Mouse (Mus musculus) lung, embryonic 16.5 days (tissue): ENCODE measurements at regions not wholly inside any gene's neighbourhood (a gene's known extent, or its start where the extent isn't known, plus 50 kb on each side); places are given as distances from the start of the nearest gene placed in this dataset.

ENCODE experiments used
- ATAC-seq: fragments of 200-750 bp; cut with Nextera tagmentation; 2 replicates; pipeline ENCODE4 v1.8.0; 2017; ENCODE audit warnings: low read depth, mild to moderate bottlenecking, moderate library complexity
- H3K27ac ChIP-seq: fragments of 300-500 bp; sonication (generic); 2 replicates; pipeline ENCODE4 v1.5.1; 2014; ENCODE audit warnings: mild to moderate bottlenecking, control low read depth, low read length
- H3K27me3 ChIP-seq: fragments of 300-500 bp; sonication (generic); 2 replicates; pipeline ENCODE4 v1.6.1; 2014; ENCODE audit warnings: low read depth, low read length, mixed read lengths; ENCODE audit not compliant: control insufficient read depth, insufficient read depth
- H3K36me3 ChIP-seq: fragments of 300-500 bp; sonication (generic); 2 replicates; pipeline ENCODE4 v1.6.1; 2014; ENCODE audit warnings: low read length; ENCODE audit not compliant: control insufficient read depth, insufficient read depth
- H3K4me1 ChIP-seq: fragments of 300-500 bp; sonication (generic); replicated peaks from 2 replicates; pipeline ENCODE4 v1.6.1; 2014; ENCODE audit warnings: low read length, mixed read lengths; ENCODE audit not compliant: control insufficient read depth, insufficient read depth
- H3K4me2 ChIP-seq: fragments of 300-500 bp; sonication (generic); 2 replicates; pipeline ENCODE4 v1.6.1; 2014; ENCODE audit warnings: low read depth, low read length, control low read depth
- H3K4me3 ChIP-seq: fragments of 300-500 bp; sonication (generic); 2 replicates; pipeline ENCODE4 v1.5.1; 2014; ENCODE audit warnings: mild to moderate bottlenecking, low read length, control low read depth
- H3K9ac ChIP-seq: fragments of 300-500 bp; sonication (generic); 2 replicates; pipeline ENCODE4 v1.6.1; 2014; ENCODE audit warnings: low read length, control low read depth
- H3K9me3 ChIP-seq: fragments of 300-500 bp; sonication (generic); 2 replicates; pipeline ENCODE4 v1.6.1; 2016; ENCODE audit warnings: low read length; ENCODE audit not compliant: control insufficient read depth
- WGBS: fragments of 180-500 bp; shearing (Covaris S2); extraction: QIAGEN DNeasy Blood & Tissue Kit; methylation state at CpG from one replicate; pipeline ENCODE4 v1.1.7; 2014; 5-methylcytosine and 5-hydroxymethylcytosine counted together

- 15% methylated on average over 19 of the region's 19 CpGs for WGBS
- peak; percentile 45; the same call in 1 of the 2 replicates for ATAC-seq
- Histone ChIP-seq H3K9me3 (no peaks in the 10 kb centered on the region), H3K4me2 (peak overlapping the region; percentile 39), H3K27ac (no peak overlapping the region), H3K4me3 (peak overlapping the region; percentile 12), H3K27me3 (no peaks in the 10 kb centered on the region), H3K4me1 (peaks cover 4% of the 10 kb centered on the region), H3K36me3 (no peaks in the 10 kb centered on the region), H3K9ac (peak overlapping the region; percentile 11; the same call in 1 of the 2 replicates)
Measured at GRCm38 (mm10) chr1:51697265-51698192, 218.3 kb downstream of the Myo1b start.

DNA sequence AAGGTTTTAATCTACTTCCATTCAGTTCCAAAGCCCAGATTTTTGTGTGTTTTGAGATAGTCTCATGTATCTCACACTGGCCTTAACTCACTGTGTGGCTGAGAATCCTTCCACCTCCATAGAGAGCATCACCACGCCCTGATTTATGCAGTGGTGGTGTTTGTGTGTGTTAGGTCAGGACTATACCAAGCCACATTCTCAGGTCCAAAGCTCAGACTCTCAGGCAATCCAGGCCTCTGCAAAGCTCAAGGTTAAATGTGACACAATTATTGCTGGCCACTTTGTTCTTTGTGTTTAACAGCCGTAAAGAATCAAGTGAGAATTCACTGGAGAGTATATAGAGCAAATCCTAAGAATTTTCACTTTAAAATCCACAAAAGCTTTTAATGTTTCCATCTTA lies 218.2 kb upstream of the Nabp1 start:
- Histone ChIP-seq H3K27me3 (no peaks in the 10 kb centered on the region), H3K4me3 (no peak overlapping the region), H3K4me1 (peaks cover 4% of the 10 kb centered on the region), H3K4me2 (no peak overlapping the region), H3K9me3 (no peaks in the 10 kb centered on the region), H3K27ac (no peak overlapping the region), H3K9ac (no peak overlapping the region), H3K36me3 (no peaks in the 10 kb centered on the region)
- no peak for ATAC-seq
- 72% methylated on average over 2 of the region's 2 CpGs for WGBS

GRCm38 (mm10) chr1:51690878-51691277 lies 212.7 kb upstream of the Nabp1 start:
- no peaks in the 10 kb centered on the region for H3K9me3 ChIP-seq
- no peak overlapping the region for H3K4me3 ChIP-seq
- ATAC-seq = no peak
- H3K27me3 ChIP-seq = no peaks in the 10 kb centered on the region
- H3K9ac ChIP-seq = no peak overlapping the region
- H3K36me3 ChIP-seq = no peaks in the 10 kb centered on the region
- H3K4me2 ChIP-seq = no peak overlapping the region
- WGBS = 87% methylated on average over 10 of the region's 10 CpGs
- no peaks in the 10 kb centered on the region for H3K4me1 ChIP-seq
- H3K27ac ChIP-seq = no peak overlapping the region

- Histone ChIP-seq H3K9ac (no peak overlapping the region), H3K36me3 (no peaks in the 10 kb centered on the region), H3K9me3 (no peaks in the 10 kb centered on the region), H3K4me1 (no peaks in the 10 kb centered on the region), H3K27me3 (no peaks in the 10 kb centered on the region), H3K4me2 (no peak overlapping the region), H3K27ac (no peak overlapping the region), H3K4me3 (no peak overlapping the region)
- ATAC-seq = peak; percentile 54; the same call in 1 of the 2 replicates
- 54% methylated on average over 9 of the region's 9 CpGs for WGBS
Measured at GRCm38 (mm10) chr1:51689461-51690223, 211.4 kb upstream of the Nabp1 start.

DNA sequence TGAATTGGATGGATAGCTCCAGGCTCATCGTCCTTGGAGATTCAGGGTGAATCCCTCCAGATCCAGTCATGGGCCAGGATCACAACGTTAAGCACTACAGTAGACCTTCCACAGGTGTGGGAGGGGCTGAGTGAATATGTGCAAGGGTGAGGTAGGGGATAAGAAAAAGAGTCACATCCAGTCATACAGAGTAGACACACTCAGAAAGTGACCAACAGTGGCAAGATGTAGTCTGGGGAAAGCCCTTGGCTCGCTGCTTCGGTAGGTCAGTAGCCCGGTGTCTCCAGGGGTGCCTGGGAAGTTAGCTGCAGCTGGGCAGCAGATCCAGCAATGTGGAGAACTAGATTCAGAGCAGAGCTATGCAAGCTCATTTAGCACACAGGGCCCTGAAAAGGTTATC lies 210.7 kb upstream of the Nabp1 start:
- H3K9me3 ChIP-seq = no peaks in the 10 kb centered on the region
- H3K9ac ChIP-seq = no peak overlapping the region
- H3K27me3 ChIP-seq = no peaks in the 10 kb centered on the region
- H3K4me2 ChIP-seq = no peak overlapping the region
- no peaks in the 10 kb centered on the region for H3K4me1 ChIP-seq
- no peaks in the 10 kb centered on the region for H3K36me3 ChIP-seq
- no peak overlapping the region for H3K4me3 ChIP-seq
- H3K27ac ChIP-seq = no peak overlapping the region
- ATAC-seq = no peak
- 85% methylated on average over 5 of the region's 5 CpGs for WGBS

GRCm38 (mm10) chr1:51688224-51688545 lies 210.0 kb upstream of the Nabp1 start:
- WGBS = 44% methylated on average over 1 of the region's 1 CpGs
- H3K4me2 ChIP-seq = no peak overlapping the region
- ATAC-seq = no peak
- no peak overlapping the region for H3K4me3 ChIP-seq
- no peak overlapping the region for H3K9ac ChIP-seq
- H3K9me3 ChIP-seq = no peaks in the 10 kb centered on the region
- no peaks in the 10 kb centered on the region for H3K4me1 ChIP-seq
- no peaks in the 10 kb centered on the region for H3K27me3 ChIP-seq
- no peak overlapping the region for H3K27ac ChIP-seq
- no peaks in the 10 kb centered on the region for H3K36me3 ChIP-seq

DNA sequence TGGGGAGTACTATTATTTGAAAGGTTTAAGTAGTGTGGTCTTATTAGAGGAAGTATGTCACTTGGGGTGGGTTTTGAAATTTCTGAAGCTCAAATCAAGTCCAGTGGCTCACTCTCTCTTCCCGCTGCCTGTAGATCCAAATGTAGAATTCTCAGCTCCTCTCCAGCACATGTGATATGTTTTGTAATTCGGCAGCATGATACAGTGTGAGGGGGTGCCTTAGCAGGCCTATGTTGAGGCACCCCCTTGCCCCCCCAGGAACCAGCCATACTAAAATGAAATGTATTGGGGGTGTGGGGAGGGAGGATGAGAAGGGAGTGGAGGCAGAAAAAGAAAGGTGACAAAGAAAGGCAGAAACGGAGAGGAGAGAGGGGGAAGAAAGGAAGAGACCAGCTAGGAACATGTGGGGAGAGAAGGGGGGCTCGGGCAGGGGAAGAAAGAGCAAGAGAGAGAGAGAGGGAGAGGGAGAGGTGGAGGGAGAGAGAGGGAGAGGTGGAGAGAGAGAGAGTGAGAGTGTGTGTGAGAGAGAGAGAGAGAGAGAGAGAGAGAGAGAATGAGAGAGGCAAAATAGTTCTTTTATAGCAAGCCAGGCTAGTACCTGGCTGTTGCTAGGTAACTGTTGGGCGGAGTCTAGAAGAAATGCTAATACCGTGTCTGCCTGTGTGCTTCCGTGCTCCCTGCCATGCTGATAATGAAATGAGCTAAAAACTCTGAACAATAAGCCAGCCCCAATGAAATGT lies 209.4 kb upstream of the Nabp1 start:
- peak; percentile 52; the same call in 1 of the 2 replicates for ATAC-seq
- H3K4me2 ChIP-seq = no peak overlapping the region

DNA sequence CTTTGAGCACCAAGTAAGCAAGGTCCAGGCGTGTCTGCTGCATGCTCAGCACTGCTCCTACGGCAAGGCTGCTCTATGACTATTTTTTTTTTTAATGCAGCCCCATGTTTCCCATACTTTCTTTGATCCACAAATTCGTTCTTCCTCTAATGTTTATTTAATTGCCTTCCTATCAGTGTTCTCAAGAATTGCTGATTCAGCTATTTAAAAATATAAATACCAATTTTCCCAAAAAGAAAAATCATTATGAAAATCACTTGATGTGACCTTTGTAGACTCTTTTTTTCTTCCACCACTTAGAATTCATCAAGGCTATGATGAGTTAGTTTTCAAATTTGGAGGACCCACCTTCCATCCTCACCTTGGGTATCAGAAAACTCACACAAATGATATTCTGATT lies 208.5 kb upstream of the Nabp1 start:
- H3K4me3 ChIP-seq = no peak overlapping the region
- 57% methylated on average over 3 of the region's 3 CpGs for WGBS
- ATAC-seq = no peak
- no peak overlapping the region for H3K9ac ChIP-seq
- H3K4me1 ChIP-seq = no peaks in the 10 kb centered on the region
- no peaks in the 10 kb centered on the region for H3K36me3 ChIP-seq
- no peaks in the 10 kb centered on the region for H3K9me3 ChIP-seq
- no peaks in the 10 kb centered on the region for H3K27me3 ChIP-seq
- no peak overlapping the region for H3K4me2 ChIP-seq
- H3K27ac ChIP-seq = no peak overlapping the region

More for the DNA sequence above, 209.4 kb upstream of the Nabp1 start:
- 37% methylated on average over 7 of the region's 7 CpGs for WGBS
- H3K4me3 ChIP-seq = no peak overlapping the region
- no peak overlapping the region for H3K27ac ChIP-seq
- no peaks in the 10 kb centered on the region for H3K27me3 ChIP-seq
- no peak overlapping the region for H3K9ac ChIP-seq
- no peaks in the 10 kb centered on the region for H3K36me3 ChIP-seq
- H3K4me1 ChIP-seq = no peaks in the 10 kb centered on the region
- no peaks in the 10 kb centered on the region for H3K9me3 ChIP-seq

DNA sequence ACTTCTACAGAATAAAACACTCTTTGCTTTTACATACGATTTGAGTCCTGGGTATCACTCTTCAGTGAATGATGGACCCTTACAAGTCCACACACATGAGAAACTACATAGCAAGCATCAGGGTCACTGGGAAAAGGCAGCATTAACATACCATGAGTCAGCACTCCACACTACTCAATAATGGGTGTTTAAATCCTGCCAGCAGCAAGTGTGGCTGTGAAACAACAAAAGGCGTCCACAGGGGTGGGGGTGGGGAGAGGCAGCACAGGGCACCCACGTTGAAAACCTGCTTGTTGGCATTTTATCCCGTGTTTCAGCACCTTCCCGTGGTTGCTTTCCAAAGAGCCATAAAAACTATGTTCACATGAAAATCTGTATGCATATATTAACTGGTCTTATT lies 204.0 kb upstream of the Nabp1 start:
- 79% methylated on average over 5 of the region's 5 CpGs for WGBS
- H3K27me3 ChIP-seq = no peaks in the 10 kb centered on the region
- no peak overlapping the region for H3K9ac ChIP-seq
- H3K4me2 ChIP-seq = no peak overlapping the region
- no peak overlapping the region for H3K27ac ChIP-seq
- H3K4me1 ChIP-seq = no peaks in the 10 kb centered on the region; the same call in 1 of the 2 replicates
- H3K36me3 ChIP-seq = no peaks in the 10 kb centered on the region
- no peak for ATAC-seq
- no peak overlapping the region for H3K4me3 ChIP-seq
- no peaks in the 10 kb centered on the region for H3K9me3 ChIP-seq
